Mouse (Mus musculus): ENCODE data around the gene Itga7.

GRCm38 (mm10) chr10:128934997-128935787 lies 1.6 kb downstream of the Itga7 start:
- no peak for TF ChIP-seq CHD2 (IDR thresholded peaks at IDR 0.05; ENCODE audit: low read depth, low read length)
- TF ChIP-seq ZC3H11A (IDR thresholded peaks at IDR 0.05; ENCODE audit: borderline replicate concordance, low read depth, low read length) = no peak
- TF ChIP-seq ZNF384 (IDR thresholded peaks at IDR 0.05; ENCODE audit: low read depth, low read length) = no peak
- no peak for TF ChIP-seq HCFC1 (IDR thresholded peaks at IDR 0.05; ENCODE audit: borderline replicate concordance, insufficient read depth, low read length)
- TF ChIP-seq MAFK (IDR thresholded peaks at IDR 0.05; ENCODE audit: insufficient read depth, low read depth, low read length) = no peak
